Mouse (Mus musculus) layer of hippocampus, adult 6 months (tissue): ENCODE results near the gene Mast3. TPM values are rescaled to one million over a fixed set of nuclear protein-coding genes. Genes with fewer than 3 reads are reported as not detected.

ENCODE experiments used
- long read RNA-seq, 2 experiments: library from polyadenylated mRNA; unstranded; transcript quantifications; one replicate each; pipeline ENCODE4 v2.0.0; 2019 to 2020
- microRNA-seq: library from miRNA; unstranded; fragments of <30 nt; microRNA quantifications from one replicate; pipeline ENCODE4 v1.2.0, GENCODE M21; 2020
- polyA plus RNA-seq: library from polyadenylated mRNA; unstranded; fragments of <200 nt; fragmentation: Nextera tagmentation; gene quantifications from 2 replicates; pipeline ENCODE4 v1.2.3, GENCODE M21; 2021

The Mast3 gene
- polyA plus RNA-seq, result 109 and 146 TPM in 2 replicates
- long read RNA-seq, experiment 1, full-length matches to known transcripts, result 3 of 66 reads
- long read RNA-seq, experiment 1, partial matches to known transcripts, result 11 of 66 reads
- long read RNA-seq, experiment 1, other reads (novel, unspliced or antisense), result 52 of 66 reads
- long read RNA-seq, experiment 2, full-length matches to known transcripts, result 7 of 100 reads
- long read RNA-seq, experiment 2, partial matches to known transcripts, result 38 of 100 reads
- long read RNA-seq, experiment 2, other reads (novel, unspliced or antisense), result 55 of 100 reads

DNA sequence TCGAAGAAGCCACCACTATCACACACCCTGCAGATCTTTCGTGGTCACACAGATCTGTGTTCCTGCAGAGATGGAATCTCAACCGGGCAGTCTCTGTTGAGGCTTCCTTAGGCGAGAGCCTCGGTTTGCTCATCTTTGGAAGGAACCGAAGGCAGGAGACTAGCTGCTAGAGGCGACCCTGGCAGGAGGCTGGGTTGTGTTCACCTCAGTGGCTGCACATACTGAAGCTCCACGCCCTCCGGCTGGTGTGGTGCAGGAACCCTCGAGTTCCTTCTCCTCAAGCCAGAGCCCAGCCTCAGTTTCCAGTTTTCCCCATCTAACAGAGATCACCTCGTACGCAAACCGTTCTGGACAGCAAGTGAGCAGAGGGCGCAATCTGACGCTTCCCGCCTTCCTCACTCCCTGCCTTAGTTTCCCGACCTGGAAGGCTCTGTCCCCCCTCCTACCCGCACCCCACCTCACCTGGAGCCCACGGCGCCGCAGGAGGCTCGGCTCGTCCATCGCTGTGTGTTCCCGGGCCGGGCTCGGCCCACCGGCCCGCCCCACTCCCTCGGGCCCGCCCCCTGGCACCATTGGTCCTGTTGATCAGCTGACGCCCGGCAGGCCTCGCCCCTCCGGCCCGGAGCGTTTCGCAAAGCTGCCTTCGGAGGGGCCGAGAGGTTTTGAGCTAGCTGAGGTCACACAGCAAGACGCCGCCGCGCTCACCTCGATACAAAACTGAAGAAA, at the start of gene Mast3:
Mast3 (minus strand) TSS at position 574 of the 726 bp plus-strand sequence.

DNA sequence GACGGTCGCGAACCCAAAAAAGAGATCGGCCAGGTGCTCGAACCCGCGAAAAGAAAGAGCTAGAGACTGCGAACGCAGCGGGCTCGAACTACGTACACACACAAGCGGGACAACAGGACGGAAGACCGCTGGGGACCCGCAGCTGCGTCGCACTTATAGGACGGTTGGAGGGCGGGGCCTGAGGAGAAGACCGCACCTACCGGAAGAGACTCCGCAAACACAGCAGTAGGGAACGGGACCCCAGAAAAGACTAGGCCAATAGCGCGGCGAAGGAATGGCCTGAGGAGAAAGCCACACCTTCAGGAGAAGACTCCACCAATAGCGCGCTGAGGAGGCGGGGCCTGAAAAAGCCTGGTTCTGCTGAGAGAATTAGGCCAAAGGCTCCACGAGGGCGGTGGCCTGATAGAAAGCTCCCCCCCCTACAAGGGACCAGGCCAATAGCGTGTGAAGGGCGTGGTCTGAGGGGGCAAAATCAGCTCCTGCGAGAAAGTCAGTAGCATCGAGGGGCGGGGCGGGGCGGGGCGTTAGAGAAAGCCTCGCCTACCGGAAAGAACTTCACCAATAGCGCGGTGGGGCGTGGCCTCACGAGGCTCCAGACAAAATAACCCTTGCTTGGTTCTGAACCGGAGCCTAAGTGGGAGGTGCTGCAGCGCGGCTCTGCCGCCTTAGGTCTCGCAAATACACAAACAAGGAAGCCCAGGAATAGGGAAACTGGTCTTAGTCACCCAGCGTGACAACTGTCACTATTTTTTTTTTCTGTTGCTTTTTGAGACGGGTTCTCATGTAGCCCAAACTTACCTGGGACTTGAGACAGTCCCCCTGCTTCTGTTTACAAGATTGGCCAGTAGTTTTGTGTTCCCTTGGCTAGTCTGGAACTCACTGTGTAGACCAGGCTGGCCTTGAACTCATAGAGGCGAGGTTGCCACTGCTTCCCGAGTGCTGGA, 34.8 kb upstream of the Mast3 start, which contains the start of gene Arrdc2:
Arrdc2 (minus strand) TSS at position 313 of the 944 bp plus-strand sequence.

DNA sequence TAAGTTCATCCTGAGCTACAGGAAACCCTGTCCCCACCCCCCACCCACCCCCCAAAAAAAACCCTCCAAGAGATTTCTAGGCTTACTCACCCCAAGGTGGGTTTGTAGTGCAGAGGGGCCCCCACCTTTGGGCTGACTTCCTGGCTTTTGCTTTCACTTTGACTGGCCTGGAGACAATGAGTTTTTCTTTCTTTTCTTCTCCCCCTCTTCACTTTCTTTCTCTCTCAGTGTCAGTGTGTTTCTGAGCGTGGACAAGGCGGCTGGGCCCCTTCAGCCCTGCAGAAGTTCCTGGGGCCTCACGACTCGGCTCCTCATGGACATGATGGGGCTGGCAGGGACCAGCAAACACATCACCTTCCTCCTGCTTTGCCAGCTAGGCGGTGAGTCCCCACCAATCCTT, 3.4 kb upstream of the Mast3 start, which contains the start of gene Il12rb1:
Il12rb1 (plus strand) TSS at position 211 of the 400 bp plus-strand sequence.

DNA sequence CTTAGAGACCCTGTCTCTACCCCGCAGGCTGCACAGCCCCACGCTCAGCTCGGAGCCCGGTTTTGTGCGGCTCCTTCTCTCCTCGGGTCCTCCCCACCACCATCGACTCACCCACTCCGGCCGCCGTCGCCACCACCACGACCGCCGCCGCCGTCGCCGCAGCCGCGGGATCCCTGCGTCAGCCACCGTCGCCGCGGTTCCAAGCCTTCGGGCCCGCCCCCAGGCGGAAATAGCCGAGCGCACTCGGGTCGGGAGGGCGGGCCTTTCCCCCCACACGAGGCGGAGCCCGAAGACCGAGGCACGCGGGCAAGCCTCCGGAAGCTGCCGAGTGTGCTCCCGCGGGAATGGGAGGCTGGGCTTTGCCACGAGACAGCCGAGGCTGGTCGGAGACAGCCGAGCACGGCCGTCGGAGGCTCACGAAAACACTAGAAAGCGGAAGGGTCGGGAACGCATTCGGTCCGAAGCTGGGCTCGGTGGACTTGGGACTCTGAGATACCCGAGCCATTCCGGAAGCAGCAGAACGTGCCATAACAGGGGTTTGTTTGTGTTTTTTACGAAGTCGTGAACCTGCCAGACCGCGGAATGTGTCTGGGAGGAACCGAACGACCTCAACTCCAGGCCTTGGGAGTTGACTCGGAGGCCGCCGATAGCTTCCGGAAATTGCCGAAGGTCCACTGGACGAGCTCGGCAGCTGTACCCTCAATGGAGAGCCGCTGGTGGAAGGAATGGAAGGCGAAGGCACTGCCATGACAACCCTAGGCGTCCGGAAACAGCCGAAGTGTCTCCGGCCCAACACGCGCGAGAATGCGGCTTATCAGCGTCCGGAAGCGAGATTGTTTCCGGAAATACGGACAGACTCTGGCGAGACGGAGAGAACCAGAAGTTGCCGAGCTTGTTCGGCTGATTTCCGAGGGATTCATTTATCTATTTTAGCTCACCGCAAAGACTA, 28.1 kb downstream of the Mast3 start, which contains the start of gene Pik3r2:
Pik3r2 (minus strand) TSS at position 218 of the 949 bp plus-strand sequence.

DNA sequence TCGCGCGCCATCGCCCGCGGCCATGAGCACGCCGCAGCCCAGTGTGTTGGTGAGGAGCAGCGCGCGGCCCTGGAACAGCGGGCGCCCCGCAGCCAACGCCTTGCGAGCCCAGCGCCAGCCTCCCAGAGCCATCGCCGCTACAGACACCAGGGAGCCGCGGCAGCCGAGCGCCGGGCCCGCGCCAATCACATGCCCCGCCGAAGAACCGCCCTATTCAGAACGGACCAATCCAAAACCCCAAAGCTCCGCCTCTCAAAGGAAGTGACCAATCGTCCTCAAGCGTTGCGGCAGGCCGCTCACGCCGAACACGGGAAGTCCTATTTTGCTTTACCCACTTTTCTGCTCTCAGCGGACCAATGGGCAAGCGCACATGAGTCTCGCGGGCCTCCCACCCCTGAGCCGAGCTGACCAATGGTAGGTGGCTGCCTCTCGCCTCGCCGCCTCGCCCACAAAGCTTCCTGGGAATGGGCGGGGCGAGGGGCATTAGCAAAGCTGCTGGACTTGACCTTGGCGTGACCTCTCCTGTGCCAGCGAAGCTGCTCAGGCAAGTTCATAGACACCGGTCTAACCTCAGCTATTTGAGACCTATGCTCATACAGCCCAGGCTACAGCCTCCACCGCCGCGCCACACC, 44.0 kb downstream of the Mast3 start, which contains the start of gene Mpv17l2:
Mpv17l2 (minus strand) TSS at position 172 of the 632 bp plus-strand sequence.

DNA sequence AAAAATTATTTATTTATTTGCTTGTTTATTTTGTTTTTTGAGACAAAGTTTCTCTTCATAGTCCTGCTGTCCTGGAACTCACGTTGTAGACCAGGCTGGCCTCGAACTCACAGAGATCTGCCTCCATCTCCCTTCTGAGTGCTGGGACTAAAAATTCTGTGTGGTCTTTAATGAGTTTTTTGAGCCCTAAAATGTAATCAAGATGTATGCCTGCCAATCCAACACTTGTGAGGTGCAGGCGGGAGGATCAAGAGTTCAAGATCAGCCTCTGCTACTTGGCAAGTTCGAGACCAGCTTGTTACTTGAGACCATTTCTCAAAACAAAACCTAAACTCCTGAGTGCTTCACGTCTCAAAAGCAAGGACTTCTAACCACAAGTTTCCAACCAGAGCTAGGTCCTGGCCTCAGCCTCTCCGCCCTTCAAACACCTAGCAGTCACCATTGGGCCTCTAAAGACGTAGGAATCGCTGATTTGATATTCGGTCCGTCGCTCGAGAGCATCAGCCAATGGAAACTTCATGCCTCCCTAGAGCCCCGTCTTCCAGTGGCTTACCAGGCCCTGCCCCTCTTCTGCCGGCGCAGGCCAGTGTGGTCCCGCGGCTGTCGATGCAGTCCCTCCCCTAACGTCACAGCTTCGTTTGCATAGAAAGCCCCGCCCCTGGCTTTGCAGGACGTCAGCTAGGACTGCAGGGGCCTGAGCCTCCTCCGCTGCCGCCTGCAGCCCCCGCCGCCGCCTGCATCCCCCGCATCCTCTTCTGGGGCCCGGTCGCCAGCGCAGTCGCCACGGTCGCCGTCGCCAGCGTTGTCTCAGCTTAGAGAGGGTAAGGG, 50.6 kb downstream of the Mast3 start, which contains the start of gene Rab3a:
Rab3a (plus strand) TSS at position 637 of the 828 bp plus-strand sequence.

Small RNA genes within 50 kb of the gene (microRNA-seq; reads per million reads assigned to microRNA genes)
- gene Mir7240, result 28.6 reads per million, percentile 46 among the genes with 10 or more reads in this experiment

Other genes starting within 250 kb of the Mast3 start
- 35.8 and 42.8 TPM in 2 replicates for gene Isyna1, start 210.7 kb downstream of the Mast3 start, polyA plus RNA-seq
- gene Ssbp4, start 196.2 kb downstream of the Mast3 start, polyA plus RNA-seq, result 134 and 161 TPM in 2 replicates
- gene Lrrc25, start 188.9 kb downstream of the Mast3 start, polyA plus RNA-seq, result 0.85 and 1.1 TPM in 2 replicates
- gene Gdf15, start 172.6 kb downstream of the Mast3 start, polyA plus RNA-seq, result 0.84 TPM in 1 of 2 replicates, not detected in the other
- 16.0 and 19.4 TPM in 2 replicates for gene Pgpep1, start 144.7 kb downstream of the Mast3 start, polyA plus RNA-seq
- 247 and 266 TPM in 2 replicates for gene Lsm4, start 131.8 kb downstream of the Mast3 start, polyA plus RNA-seq
- 6.2 and 8.7 TPM in 2 replicates for gene Jund, start 106.1 kb downstream of the Mast3 start, polyA plus RNA-seq
- 0.05 TPM in 1 of 2 replicates, not detected in the other for gene Iqcn, start 101.6 kb downstream of the Mast3 start, polyA plus RNA-seq
- gene Gm3336, start 86.5 kb downstream of the Mast3 start, polyA plus RNA-seq, result not detected in 2 replicates
- 0.05 and 0.30 TPM in 2 replicates for gene Pde4c, start 81.3 kb downstream of the Mast3 start, polyA plus RNA-seq
- gene Rab3a, start 50.4 kb downstream of the Mast3 start, polyA plus RNA-seq, result 868 and 977 TPM in 2 replicates
- 115 and 124 TPM in 2 replicates for gene Mpv17l2, start 44.1 kb downstream of the Mast3 start, polyA plus RNA-seq
- 97.6 and 107 TPM in 2 replicates for gene Pik3r2, start 28.3 kb downstream of the Mast3 start, polyA plus RNA-seq
- 0.10 and 0.21 TPM in 2 replicates for gene Il12rb1, start 3.4 kb upstream of the Mast3 start, polyA plus RNA-seq
- gene Arrdc2, start 34.7 kb upstream of the Mast3 start, polyA plus RNA-seq, result 8.8 and 12.2 TPM in 2 replicates
- gene Kcnn1, start 58.2 kb upstream of the Mast3 start, polyA plus RNA-seq, result 8.6 and 9.3 TPM in 2 replicates
- 128 and 139 TPM in 2 replicates for gene Ccdc124, start 68.9 kb upstream of the Mast3 start, polyA plus RNA-seq
- 18.6 and 19.7 TPM in 2 replicates for gene Slc5a5, start 87.7 kb upstream of the Mast3 start, polyA plus RNA-seq
- gene Rpl18a, start 92.4 kb upstream of the Mast3 start, polyA plus RNA-seq, result 2,904 and 3,318 TPM in 2 replicates
- gene Map1s, start 100.9 kb upstream of the Mast3 start, polyA plus RNA-seq, result 29.0 and 30.2 TPM in 2 replicates